Mouse (Mus musculus): ENCODE measurements around the gene Aspdh. TPM values are rescaled to one million over a fixed set of nuclear protein-coding genes. Genes with fewer than 3 reads are reported as not detected.

Aspdh gene
- polyA plus RNA-seq, 1 experiment from 2014 or later = 3.9 TPM

DNA sequence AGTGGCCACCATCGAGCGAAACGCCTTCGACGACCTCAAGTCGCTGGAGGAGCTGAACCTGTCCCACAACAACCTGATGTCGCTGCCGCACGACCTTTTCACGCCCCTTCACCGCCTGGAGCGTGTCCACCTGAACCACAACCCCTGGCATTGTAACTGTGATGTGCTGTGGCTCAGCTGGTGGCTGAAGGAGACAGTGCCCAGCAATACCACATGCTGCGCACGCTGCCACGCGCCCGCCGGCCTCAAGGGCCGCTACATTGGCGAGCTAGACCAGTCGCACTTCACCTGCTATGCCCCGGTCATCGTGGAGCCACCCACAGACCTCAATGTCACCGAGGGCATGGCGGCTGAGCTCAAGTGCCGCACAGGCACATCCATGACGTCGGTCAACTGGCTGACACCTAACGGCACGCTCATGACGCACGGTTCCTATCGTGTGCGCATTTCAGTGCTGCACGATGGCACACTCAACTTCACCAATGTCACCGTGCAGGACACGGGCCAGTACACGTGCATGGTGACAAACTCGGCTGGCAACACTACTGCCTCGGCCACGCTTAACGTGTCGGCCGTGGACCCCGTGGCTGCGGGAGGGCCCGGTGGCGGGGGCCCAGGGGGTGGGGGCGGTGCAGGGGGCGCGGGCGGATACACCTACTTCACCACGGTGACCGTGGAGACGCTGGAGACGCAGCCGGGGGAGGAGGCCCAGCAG, 3.5 kb upstream of the Aspdh start:
- H3K27me3 ChIP-seq (ENCODE audit: control insufficient read depth, insufficient read depth, low read depth, low read length) = no peaks in the 10 kb centered on the region
- 74% methylated on average over 57 of the region's 57 CpGs for WGBS
- H3K9me3 ChIP-seq (replicated peaks; ENCODE audit: control insufficient read depth, low read length, poor library complexity, severe bottlenecking) = no peaks in the 10 kb centered on the region
- no peak for ATAC-seq
- no peak overlapping the region for H3K9ac ChIP-seq (ENCODE audit: low read depth, low read length)
- peaks cover 43% of the 10 kb centered on the region for H3K36me3 ChIP-seq (ENCODE audit: control insufficient read depth, insufficient read depth, low read length)
- no peak overlapping the region for H3K4me3 ChIP-seq (ENCODE audit: low read depth, low read length)
- peaks cover 24% of the 10 kb centered on the region for H3K4me1 ChIP-seq (ENCODE audit: control insufficient read depth, insufficient read depth, low read length)
- H3K27ac ChIP-seq (ENCODE audit: low read length) = no peak overlapping the region
- no peak overlapping the region for H3K4me2 ChIP-seq (ENCODE audit: low read length)

DNA sequence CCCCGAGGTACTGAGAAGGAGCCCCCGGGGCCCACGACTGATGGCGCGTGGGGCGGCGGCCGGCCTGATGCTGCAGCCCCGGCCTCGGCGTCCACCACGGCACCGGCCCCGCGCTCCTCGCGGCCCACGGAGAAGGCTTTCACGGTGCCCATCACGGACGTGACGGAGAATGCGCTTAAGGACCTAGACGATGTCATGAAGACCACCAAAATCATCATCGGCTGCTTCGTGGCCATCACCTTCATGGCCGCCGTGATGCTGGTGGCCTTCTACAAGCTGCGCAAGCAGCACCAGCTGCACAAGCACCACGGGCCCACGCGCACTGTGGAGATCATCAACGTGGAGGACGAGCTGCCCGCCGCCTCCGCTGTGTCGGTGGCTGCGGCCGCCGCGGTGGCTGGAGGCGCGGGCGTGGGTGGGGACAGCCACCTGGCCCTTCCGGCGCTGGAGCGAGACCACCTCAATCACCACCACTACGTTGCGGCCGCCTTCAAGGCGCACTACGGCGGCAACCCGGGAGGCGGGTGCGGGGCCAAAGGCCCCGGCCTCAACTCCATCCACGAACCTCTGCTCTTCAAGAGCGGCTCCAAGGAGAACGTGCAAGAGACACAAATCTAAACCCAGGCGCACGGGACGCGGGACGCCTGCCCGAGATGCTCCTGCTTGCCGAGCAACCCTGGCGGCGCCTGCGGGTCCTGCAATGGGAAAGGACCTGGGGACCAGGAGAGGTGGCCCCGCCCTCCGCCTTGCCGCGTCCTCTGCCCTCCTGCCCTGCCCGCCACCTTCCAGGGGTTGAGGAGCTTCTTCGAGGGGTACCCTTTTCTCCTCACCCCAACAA, 2.8 kb upstream of the Aspdh start:
- Histone ChIP-seq H3K27me3 (ENCODE audit: control insufficient read depth, insufficient read depth, low read depth, low read length) (no peaks in the 10 kb centered on the region), H3K4me2 (ENCODE audit: low read length) (no peak overlapping the region), H3K4me1 (ENCODE audit: control insufficient read depth, insufficient read depth, low read length) (peaks cover 31% of the 10 kb centered on the region), H3K36me3 (ENCODE audit: control insufficient read depth, insufficient read depth, low read length) (peaks cover 40% of the 10 kb centered on the region), H3K4me3 (ENCODE audit: low read depth, low read length) (no peak overlapping the region), H3K27ac (ENCODE audit: low read length) (0 out of 2 replicates have a peak overlapping the region, but pooled peaks have one; percentile 22), H3K9me3 (replicated peaks; ENCODE audit: control insufficient read depth, low read length, poor library complexity, severe bottlenecking) (no peaks in the 10 kb centered on the region), H3K9ac (ENCODE audit: low read depth, low read length) (0 out of 2 replicates have a peak overlapping the region, but pooled peaks have one; percentile 16)
- ATAC-seq = no peak
- WGBS = 31% methylated on average over 77 of the region's 77 CpGs

DNA sequence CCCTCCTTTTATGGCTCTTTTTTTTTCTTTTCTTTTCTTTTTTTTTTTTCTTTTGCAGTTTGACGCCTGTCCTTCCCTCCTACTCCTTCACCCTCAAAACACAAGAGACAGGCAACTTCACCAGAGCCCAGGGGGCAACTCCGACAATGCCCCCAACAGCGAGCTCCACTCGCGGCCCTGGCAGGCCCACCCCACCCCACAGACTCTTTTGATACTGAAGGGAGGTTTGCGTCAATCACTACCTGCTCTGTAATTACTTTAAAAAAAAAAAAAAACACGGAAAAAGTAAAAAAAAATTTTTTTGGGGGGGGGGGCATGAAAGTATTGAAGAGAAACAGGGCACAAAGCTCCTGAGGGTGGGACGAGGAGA, 2.1 kb upstream of the Aspdh start:
- Histone ChIP-seq H3K4me3 (ENCODE audit: low read depth, low read length) (no peak overlapping the region), H3K36me3 (ENCODE audit: control insufficient read depth, insufficient read depth, low read length) (peaks cover 40% of the 10 kb centered on the region), H3K27me3 (ENCODE audit: control insufficient read depth, insufficient read depth, low read depth, low read length) (no peaks in the 10 kb centered on the region), H3K9me3 (replicated peaks; ENCODE audit: control insufficient read depth, low read length, poor library complexity, severe bottlenecking) (no peaks in the 10 kb centered on the region), H3K27ac (ENCODE audit: low read length) (no peak overlapping the region), H3K9ac (ENCODE audit: low read depth, low read length) (no peak overlapping the region), H3K4me2 (ENCODE audit: low read length) (no peak overlapping the region), H3K4me1 (ENCODE audit: control insufficient read depth, insufficient read depth, low read length) (peaks cover 32% of the 10 kb centered on the region)
- WGBS = 51% methylated on average over 8 of the region's 8 CpGs
- no peak for ATAC-seq

DNA sequence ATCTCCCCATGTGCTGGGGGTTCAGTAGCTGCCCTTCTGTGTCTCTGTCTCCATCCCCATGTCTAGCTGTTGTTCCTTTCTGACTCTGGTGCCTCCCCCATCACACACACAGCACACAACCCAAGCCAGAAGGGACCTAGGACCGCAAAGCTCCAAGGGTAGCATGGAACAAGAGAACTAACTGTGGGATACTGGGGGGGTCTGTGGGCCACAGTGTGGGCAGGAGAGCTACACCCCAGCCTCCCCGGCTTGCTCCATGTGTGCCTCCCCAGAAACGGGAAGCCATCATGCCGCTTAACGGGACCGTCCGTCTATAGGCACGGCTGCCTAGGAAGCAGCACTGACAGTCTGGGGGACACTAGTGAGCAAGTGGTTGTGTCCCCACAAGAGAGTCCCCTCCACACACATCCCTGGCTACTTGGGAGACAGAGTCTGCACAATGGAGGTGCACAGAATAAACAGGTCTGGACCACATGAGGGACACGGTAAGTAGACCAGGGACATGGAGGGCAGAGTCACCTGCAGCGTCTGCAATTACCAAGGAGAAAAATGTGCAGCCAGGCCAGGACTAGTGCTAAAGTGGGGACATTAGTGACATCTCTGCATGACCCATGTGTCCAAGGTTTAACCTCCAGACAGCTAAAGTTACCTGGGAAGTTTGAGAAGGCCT, 1.5 kb upstream of the Aspdh start:
- H3K36me3 ChIP-seq (ENCODE audit: control insufficient read depth, insufficient read depth, low read length) = peaks cover 34% of the 10 kb centered on the region
- no peaks in the 10 kb centered on the region for H3K9me3 ChIP-seq (replicated peaks; ENCODE audit: control insufficient read depth, low read length, poor library complexity, severe bottlenecking)
- WGBS = 84% methylated on average over 10 of the region's 10 CpGs
- no peaks in the 10 kb centered on the region for H3K27me3 ChIP-seq (ENCODE audit: control insufficient read depth, insufficient read depth, low read depth, low read length)
- peak overlapping the region; percentile 34 for H3K9ac ChIP-seq (ENCODE audit: low read depth, low read length)
- H3K4me1 ChIP-seq (ENCODE audit: control insufficient read depth, insufficient read depth, low read length) = peaks cover 34% of the 10 kb centered on the region
- H3K27ac ChIP-seq (ENCODE audit: low read length) = peak overlapping the region; percentile 88
- ATAC-seq = no peak
- no peak overlapping the region for H3K4me3 ChIP-seq (ENCODE audit: low read depth, low read length)
- no peak overlapping the region for H3K4me2 ChIP-seq (ENCODE audit: low read length)

DNA sequence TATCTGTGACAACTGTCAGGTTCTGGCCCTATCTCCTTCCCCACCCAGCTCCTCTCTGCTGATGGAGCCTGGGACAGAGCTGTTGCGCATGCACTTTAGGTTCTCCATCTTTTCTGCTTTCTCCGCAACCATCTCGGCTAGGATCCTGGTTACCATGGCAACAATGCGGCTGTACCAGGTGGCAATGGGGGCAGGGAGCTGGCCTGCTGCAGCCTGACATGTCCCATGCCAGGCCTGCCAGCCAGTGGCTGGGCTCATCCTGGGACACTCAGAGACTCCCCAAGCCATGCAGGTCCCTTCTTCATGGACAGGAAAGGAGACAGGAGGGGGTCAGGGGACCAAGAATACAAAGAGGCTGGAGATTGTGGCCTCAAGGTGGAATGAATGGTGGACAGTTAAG, 680 bp upstream of the Aspdh start:
- no peak for ATAC-seq
- Histone ChIP-seq H3K4me1 (ENCODE audit: control insufficient read depth, insufficient read depth, low read length) (peaks cover 43% of the 10 kb centered on the region), H3K4me3 (ENCODE audit: low read depth, low read length) (no peak overlapping the region), H3K9ac (ENCODE audit: low read depth, low read length) (peak overlapping the region; percentile 39; the same call in 1 of the 2 replicates), H3K36me3 (ENCODE audit: control insufficient read depth, insufficient read depth, low read length) (peaks cover 30% of the 10 kb centered on the region), H3K27ac (ENCODE audit: low read length) (peak overlapping the region; percentile 88), H3K27me3 (ENCODE audit: control insufficient read depth, insufficient read depth, low read depth, low read length) (no peaks in the 10 kb centered on the region), H3K4me2 (ENCODE audit: low read length) (peak overlapping the region; percentile 19), H3K9me3 (replicated peaks; ENCODE audit: control insufficient read depth, low read length, poor library complexity, severe bottlenecking) (no peaks in the 10 kb centered on the region)
- WGBS = 7% methylated on average over 4 of the region's 4 CpGs

DNA sequence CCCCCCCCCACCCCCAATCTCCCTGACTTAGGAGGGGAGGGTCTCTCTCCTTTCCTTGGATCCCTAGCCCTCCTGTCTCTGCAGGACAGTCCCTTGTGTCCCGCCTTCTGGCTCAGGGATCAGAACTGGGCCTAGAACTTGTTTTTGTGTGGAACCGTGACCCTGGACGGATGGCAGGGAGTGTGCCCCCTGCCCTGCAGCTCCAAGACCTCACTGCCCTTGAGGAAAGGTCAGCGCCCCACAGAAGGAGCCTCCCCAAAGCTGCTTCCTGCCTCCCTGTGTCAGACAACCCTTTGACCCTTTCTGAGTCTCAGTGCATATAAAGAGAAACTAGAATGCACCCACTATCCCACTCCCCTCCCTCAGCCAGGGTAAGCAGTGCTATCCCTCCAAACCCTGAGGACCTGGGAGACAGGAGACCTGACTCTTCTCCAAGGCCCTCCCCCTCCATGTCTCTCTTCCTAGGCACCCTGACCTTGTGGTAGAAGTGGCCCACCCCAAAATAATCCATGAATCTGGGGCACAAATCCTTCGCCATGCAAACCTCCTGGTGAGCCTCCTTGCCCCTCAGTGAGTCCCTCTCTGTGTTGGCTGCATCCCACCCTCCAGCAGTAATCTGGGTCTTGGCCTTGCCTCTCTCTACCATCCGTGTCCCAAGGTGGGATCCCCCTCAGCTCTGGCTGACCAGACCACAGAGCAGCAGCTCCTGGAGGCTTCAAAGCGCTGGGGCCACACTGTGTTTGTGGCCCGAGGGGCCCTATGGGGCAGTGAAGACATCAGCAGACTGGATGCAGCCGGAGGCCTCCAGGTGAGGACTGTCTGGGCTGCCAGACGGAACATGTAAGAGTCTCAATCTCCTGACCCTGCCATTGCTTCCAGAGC, 1.1 kb downstream of the Aspdh start:
- H3K36me3 ChIP-seq (ENCODE audit: control insufficient read depth, insufficient read depth, low read length) = peaks cover 24% of the 10 kb centered on the region
- H3K9ac ChIP-seq (ENCODE audit: low read depth, low read length) = 0 out of 2 replicates have a peak overlapping the region, but pooled peaks have one; percentile 28
- peaks cover 46% of the 10 kb centered on the region for H3K4me1 ChIP-seq (ENCODE audit: control insufficient read depth, insufficient read depth, low read length)
- no peak overlapping the region for H3K4me2 ChIP-seq (ENCODE audit: low read length)
- no peaks in the 10 kb centered on the region for H3K9me3 ChIP-seq (replicated peaks; ENCODE audit: control insufficient read depth, low read length, poor library complexity, severe bottlenecking)
- peak overlapping the region; percentile 94 for H3K27ac ChIP-seq (ENCODE audit: low read length)
- no peak for ATAC-seq
- no peak overlapping the region for H3K4me3 ChIP-seq (ENCODE audit: low read depth, low read length)
- no peaks in the 10 kb centered on the region for H3K27me3 ChIP-seq (ENCODE audit: control insufficient read depth, insufficient read depth, low read depth, low read length)
- WGBS = 73% methylated on average over 10 of the region's 10 CpGs

DNA sequence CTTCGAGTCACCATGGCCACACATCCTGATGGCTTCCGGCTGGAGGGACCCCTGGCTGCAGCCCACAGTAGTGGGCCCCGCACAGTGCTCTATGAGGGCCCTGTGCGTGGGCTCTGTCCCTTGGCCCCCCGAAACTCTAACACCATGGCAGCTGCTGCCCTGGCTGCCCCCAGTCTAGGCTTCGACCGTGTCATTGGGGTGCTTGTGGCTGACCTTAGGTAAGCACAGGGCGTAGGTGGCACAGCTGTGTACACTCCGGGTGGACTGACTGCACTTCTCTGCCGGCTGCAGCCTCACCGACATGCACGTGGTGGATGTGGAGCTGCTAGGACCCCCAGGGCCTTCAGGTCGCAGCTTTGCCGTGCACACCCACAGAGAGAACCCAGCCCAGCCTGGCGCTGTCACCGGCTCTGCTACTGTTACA, 1.7 kb downstream of the Aspdh start:
- H3K4me2 ChIP-seq (ENCODE audit: low read length) = no peak overlapping the region
- WGBS = 73% methylated on average over 16 of the region's 16 CpGs
- H3K27me3 ChIP-seq (ENCODE audit: control insufficient read depth, insufficient read depth, low read depth, low read length) = no peaks in the 10 kb centered on the region
- H3K9ac ChIP-seq (ENCODE audit: low read depth, low read length) = 0 out of 2 replicates have a peak overlapping the region, but pooled peaks have one; percentile 28
- no peak overlapping the region for H3K4me3 ChIP-seq (ENCODE audit: low read depth, low read length)
- ATAC-seq = peak; percentile 1; the same call in 1 of the 2 replicates
- no peaks in the 10 kb centered on the region for H3K9me3 ChIP-seq (replicated peaks; ENCODE audit: control insufficient read depth, low read length, poor library complexity, severe bottlenecking)
- peaks cover 46% of the 10 kb centered on the region for H3K4me1 ChIP-seq (ENCODE audit: control insufficient read depth, insufficient read depth, low read length)
- peak overlapping the region; percentile 94 for H3K27ac ChIP-seq (ENCODE audit: low read length)
- H3K36me3 ChIP-seq (ENCODE audit: control insufficient read depth, insufficient read depth, low read length) = peaks cover 18% of the 10 kb centered on the region

DNA sequence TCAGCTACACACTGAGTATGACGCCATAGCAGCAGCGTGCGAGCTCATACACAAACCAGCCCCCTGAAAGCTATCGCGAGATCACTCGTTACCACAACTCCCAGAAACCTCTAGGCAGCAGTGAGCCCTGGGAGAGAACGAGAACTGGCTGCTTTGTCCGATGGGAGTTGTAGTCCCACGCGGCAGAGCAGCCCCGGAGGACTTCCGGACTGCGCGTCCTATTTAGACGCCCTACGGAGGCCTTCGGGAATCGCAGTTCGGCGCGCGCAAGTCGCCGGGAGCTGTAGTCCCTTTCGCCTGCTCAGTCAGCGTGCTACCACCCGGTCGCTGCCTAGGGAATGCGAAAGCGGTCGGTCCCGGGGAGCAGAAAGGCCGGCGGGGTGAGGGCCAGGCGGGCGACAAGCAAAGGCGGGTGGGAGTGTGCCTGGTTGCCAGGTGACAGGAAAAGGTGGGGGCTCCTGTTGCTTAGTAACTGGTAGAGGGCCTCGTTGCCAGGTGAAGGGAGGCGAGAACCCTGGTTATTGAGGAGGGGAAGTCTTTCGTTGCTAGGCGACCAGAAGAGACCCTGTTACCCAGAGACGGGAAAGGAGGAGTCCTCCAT, 2.7 kb downstream of the Aspdh start, which contains the start of gene Josd2:
Gene Josd2 (plus strand): TSS at position 170 of the 601 bp plus-strand sequence.
- H3K36me3 ChIP-seq (ENCODE audit: control insufficient read depth, insufficient read depth, low read length) = peaks cover 7% of the 10 kb centered on the region
- ATAC-seq = peak; percentile 93
- H3K4me3 ChIP-seq (ENCODE audit: low read depth, low read length) = peak within 1 kb of the TSS; percentile 56
- H3K4me1 ChIP-seq (ENCODE audit: control insufficient read depth, insufficient read depth, low read length) = peaks cover 46% of the 10 kb centered on the region
- no peaks in the 10 kb centered on the region for H3K27me3 ChIP-seq (ENCODE audit: control insufficient read depth, insufficient read depth, low read depth, low read length)
- under 1% methylated on average over 42 of the region's 42 CpGs for WGBS
- H3K9ac ChIP-seq (ENCODE audit: low read depth, low read length) = peak within 1 kb of the TSS; percentile 76
- H3K27ac ChIP-seq (ENCODE audit: low read length) = peak within 1 kb of the TSS; percentile 94
- peak within 1 kb of the TSS; percentile 62 for H3K4me2 ChIP-seq (ENCODE audit: low read length)
- no peaks in the 10 kb centered on the region for H3K9me3 ChIP-seq (replicated peaks; ENCODE audit: control insufficient read depth, low read length, poor library complexity, severe bottlenecking)
